Mouse (Mus musculus): ENCODE data around the gene Map3k6. TPM values are rescaled to one million over a fixed set of nuclear protein-coding genes. Genes with fewer than 3 reads are reported as not detected.

Gene Map3k6
- total RNA-seq (2023): 1.0 TPM in 1 of 4 replicates, not detected in the others

GRCm38 (mm10) chr4:133240490-133240921 lies at the start of gene Map3k6:
Gene Map3k6 (plus strand): TSS chr4:133240818.

DNA sequence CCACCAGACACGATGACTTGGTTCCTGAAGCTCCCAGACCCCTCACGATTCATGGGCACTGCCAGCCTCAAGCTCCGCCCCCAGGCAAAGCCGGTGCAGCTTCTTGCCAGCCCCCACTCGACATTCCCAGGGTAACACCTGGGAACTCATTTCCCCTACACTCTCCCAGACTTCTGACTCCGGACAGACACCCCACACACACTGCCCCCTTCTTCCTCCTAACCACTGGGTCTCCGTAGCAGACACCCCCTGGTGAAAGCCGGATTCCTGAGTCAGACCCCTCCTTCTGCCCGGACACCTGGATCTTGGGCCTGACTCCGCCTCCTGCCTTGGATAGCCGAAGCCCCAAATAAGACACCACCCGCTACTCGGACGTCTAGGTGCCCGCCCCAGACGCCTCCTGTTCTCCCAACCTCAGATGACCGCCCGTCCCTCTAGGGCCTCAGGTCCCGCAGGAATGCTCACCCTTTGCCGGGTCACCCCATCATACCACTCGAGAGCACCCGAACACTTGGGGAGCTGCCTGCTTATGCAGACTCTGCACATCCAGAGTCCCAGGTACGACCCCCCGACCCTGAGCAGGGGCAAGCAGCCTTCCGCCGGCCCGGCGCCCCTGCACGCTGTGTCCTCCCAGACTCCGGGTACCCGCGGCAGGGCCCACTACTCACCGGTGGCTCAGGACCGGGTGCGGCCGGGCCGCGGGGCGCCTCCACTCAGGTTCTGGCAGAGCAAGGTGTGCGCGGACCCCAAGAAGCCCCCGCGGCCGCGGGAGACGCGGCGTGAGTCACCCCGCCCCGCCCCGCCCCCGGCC lies 28.7 kb upstream of the Map3k6 start, which contains the start of the genes Cd164l2 and Gpr3:
Gene Cd164l2, plus strand, starts transcription at position 381 of the 811 bp plus-strand sequence.
Gene Gpr3, minus strand, starts transcription at position 786 of the 811 bp plus-strand sequence.

GRCm38 (mm10) chr4:133262882-133263281 lies 22.3 kb downstream of the Map3k6 start, which contains the start of gene Sytl1:
Gene Sytl1 (minus strand): TSS chr4:133263113.

DNA sequence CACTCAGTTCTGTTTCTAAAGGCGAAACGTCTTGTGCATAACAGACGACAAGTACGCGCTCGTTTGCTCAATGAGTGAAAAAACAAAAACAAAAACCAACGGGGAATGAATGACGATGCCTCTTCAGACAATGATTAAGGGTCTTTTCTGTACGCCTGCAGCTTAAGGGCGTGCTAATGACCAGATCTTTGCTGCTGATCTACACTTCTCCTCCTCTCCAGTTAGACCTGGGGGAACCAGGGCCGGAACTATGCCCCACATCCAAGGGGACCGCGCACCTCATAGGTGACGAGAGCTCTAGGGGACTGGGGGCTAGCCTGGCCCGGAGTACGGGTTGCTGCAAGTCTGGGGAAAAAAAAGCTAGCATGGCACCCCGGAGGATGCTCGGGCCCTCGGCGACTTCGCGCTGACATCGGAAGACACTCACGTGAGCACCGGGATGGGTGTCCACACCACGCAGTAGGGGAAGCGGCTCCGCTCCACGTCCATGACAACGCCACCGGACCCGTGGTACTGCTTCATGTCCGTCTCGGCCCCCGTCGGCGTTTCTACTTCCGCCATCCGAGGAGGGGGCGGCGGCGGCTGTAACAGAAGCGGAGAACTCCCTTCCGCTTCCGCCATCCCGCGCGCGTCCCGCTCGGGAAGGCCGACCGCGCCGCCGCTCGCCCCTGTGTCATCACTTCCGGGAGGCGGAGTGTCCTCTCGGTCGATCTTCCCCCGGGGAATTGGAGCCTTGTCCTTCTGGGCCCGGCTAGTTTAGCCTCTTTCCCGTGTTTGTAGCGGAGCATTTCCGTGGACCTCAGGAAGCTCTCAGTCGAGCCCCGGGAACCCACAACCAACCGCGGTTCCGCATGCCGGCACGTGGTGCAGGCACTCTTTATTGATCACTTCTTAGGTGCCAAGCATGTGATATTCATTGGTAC lies 36.7 kb downstream of the Map3k6 start, which contains the start of gene Tmem222:
Gene Tmem222, minus strand, starts transcription at position 689 of the 923 bp plus-strand sequence.

Other genes with a start within 250 kb of the Map3k6 start
- gene Ahdc1, start 229.6 kb upstream of the Map3k6 start, total RNA-seq (2023): 66.2 to 87.0 TPM (median 78.5 TPM) in 4 replicates
- 291 to 323 TPM (median 299 TPM) in 4 replicates for gene Wasf2, start 110.3 kb upstream of the Map3k6 start, total RNA-seq (2023)
- gene Cd164l2, start 28.7 kb upstream of the Map3k6 start, total RNA-seq (2023): 1.8 to 3.4 TPM (median 2.9 TPM) in 3 of 4 replicates, not detected in the other
- 3.3 to 4.8 TPM (median 3.8 TPM) in 4 replicates for gene Gpr3, start 28.3 kb upstream of the Map3k6 start, total RNA-seq (2023)
- 0.67 to 1.7 TPM (median 1.2 TPM) in 4 replicates for gene Sytl1, start 22.3 kb downstream of the Map3k6 start, total RNA-seq (2023)
- 45.6 to 52.7 TPM (median 52.0 TPM) in 4 replicates for gene Tmem222, start 37.0 kb downstream of the Map3k6 start, total RNA-seq (2023)
- 36.9 to 42.9 TPM (median 39.9 TPM) in 4 replicates for gene Wdtc1, start 112.7 kb downstream of the Map3k6 start, total RNA-seq (2023)
- 49.4 to 53.7 TPM (median 51.1 TPM) in 4 replicates for gene Slc9a1, start 128.9 kb downstream of the Map3k6 start, total RNA-seq (2023)
- gene Tent5b, start 239.3 kb downstream of the Map3k6 start, total RNA-seq (2023): not detected in 4 replicates

Measured in B cell, adult 62 days (primary cell).